Mouse (Mus musculus) kidney, adult 2 months (tissue): Measurements from ENCODE around the gene Ccdc85b. TPM values are rescaled to one million over a fixed set of nuclear protein-coding genes. Genes with fewer than 3 reads are reported as not detected.

Source experiments
- DNase-seq: peaks from one replicate; pipeline ENCODE4 v3.0.0; 2021
- H3K27ac ChIP-seq: fragments of 200-500 bp; 2 replicates; pipeline ENCODE4 v1.5.1; 2012; ENCODE audit warnings: low read depth, low read length, control low read depth, inconsistent platforms; ENCODE audit not compliant: insufficient read depth
- H3K27me3 ChIP-seq: fragments of 200-500 bp; replicated peaks from 2 replicates; pipeline ENCODE4 v1.6.1; 2012; ENCODE audit warnings: mild to moderate bottlenecking, moderate library complexity, low read length, inconsistent platforms; ENCODE audit not compliant: control insufficient read depth, insufficient read depth
- H3K36me3 ChIP-seq: fragments of 200-500 bp; 2 replicates; pipeline ENCODE4 v1.6.1; 2012; ENCODE audit warnings: mild to moderate bottlenecking, moderate library complexity, low read length, inconsistent platforms; ENCODE audit not compliant: control insufficient read depth, insufficient read depth
- H3K4me1 ChIP-seq: fragments of 200-500 bp; 2 replicates; pipeline ENCODE4 v1.6.1; 2011; ENCODE audit warnings: low read length; ENCODE audit not compliant: control insufficient read depth, insufficient read depth
- H3K4me3 ChIP-seq: fragments of 200-500 bp; 2 replicates; pipeline ENCODE4 v1.5.1; 2011; ENCODE audit warnings: mild to moderate bottlenecking, low read depth, low read length, control low read depth; ENCODE audit not compliant: insufficient read depth
- CTCF ChIP-seq: fragments of 200-500 bp; conservative IDR thresholded peaks from 2 replicates; pipeline ENCODE4 v1.5.1; 2011; ENCODE audit warnings: low read depth, mild to moderate bottlenecking, control low read depth, low read length, moderate library complexity, mixed read lengths; ENCODE audit not compliant: insufficient read depth, insufficient read length
- POLR2A ChIP-seq: fragments of 200-500 bp; IDR thresholded peaks from one replicate; pipeline ENCODE4 v1.6.1; 2011; ENCODE audit warnings: low read depth, low read length, control low read depth
- WGBS: fragments of 180-500 bp; shearing (Covaris S2); methylation state at CpG from one replicate; pipeline ENCODE4 v1.1.7; 2018; 5-methylcytosine and 5-hydroxymethylcytosine counted together
- polyA plus RNA-seq: library from polyadenylated mRNA; depleted of rRNA; stranded (reverse); fragments of >200 nt; gene quantifications from 2 replicates; pipeline ENCODE4 v1.2.3, GENCODE M21; 2012

Gene Ccdc85b
- polyA plus RNA-seq, 1 experiment: 5.0 TPM

DNA sequence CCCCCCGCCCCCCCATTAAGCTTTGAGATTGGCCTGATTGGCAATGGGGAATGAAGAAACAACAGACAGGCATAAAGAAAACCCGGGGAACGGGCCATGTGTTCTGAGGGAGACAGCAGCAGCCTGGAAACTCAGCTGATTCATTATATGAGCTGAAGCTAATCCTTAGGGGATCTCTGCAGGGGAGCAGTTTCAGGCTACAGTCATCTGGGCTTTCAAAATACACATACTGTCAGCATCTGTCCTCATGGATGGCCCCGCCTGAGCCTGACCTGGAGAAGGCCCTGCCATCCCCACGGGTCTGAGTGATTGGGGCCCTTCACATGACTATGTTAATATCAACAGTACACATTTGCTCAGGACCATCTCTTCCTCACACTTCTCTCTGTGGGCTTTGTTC, 14.2 kb upstream of the Ccdc85b start:
- Histone ChIP-seq H3K36me3 (no peaks in the 10 kb centered on the region), H3K27me3 (no peaks in the 10 kb centered on the region), H3K27ac (no peak overlapping the region), H3K4me1 (no peaks in the 10 kb centered on the region), H3K4me3 (no peak overlapping the region)
- 49% methylated on average over 5 of the region's 5 CpGs for WGBS
- TF ChIP-seq CTCF (no peak), POLR2A (no peak)
- DNase-seq: no peak

DNA sequence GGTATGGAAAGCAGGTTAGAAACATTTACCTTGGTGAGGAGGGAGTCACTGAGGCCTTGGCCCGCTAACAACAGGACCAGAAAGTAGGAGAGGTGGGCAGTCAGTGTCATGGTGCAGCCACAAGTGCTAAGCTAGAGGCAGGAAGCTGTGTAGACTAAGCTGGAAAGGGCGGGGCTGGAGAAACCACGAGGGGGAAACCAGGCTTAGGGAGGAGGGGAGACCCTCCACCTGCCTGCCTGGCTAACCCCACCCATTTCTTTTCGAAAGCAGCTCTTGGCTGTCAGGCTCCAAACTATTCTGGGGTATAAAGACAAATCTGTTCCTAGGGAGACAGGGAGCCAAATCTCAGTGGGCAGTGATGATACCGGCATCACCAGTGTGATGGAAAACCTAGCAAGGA, 10.7 kb upstream of the Ccdc85b start, which contains the start of gene Ctsw:
Gene Ctsw, minus strand, starts transcription at position 134 of the 400 bp plus-strand sequence.
- 48% methylated on average over 5 of the region's 5 CpGs for WGBS
- H3K27ac ChIP-seq: no peak within 1 kb of the TSS
- no peak within 1 kb of the TSS for H3K4me3 ChIP-seq
- DNase-seq: no peak
- no peaks in the 10 kb centered on the region for H3K4me1 ChIP-seq
- TF ChIP-seq CTCF (no peak), POLR2A (no peak)
- no peaks in the 10 kb centered on the region; the same call in 1 of the 2 replicates for H3K36me3 ChIP-seq
- no peaks in the 10 kb centered on the region for H3K27me3 ChIP-seq

DNA sequence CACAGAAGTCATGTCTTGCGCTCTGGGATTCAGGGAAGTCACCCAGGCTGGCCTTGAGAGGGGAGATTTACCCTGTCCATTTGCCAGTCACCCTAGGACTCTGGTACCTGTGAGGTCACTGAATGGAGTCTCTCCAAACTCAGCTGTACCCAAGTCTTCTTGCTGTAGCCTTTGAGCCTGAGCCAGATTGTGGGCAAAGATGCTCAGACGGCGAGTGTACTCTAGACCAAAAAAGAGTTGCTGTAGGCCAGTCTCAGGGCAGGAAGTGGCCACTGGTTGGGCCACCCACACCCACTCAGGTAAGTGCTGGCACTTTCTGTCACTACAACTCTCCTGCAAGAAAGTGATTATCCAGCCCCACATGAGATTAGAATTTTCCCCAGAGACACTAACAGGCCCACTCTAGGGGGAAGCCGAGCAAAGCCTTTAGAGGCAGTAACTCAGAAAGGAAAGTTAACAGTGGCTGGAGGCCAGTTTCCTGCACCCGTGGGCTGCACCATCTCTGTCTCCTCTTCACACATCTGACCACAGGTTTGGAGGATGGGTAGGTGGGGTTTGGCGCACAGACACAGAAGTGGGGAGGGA, 9.3 kb upstream of the Ccdc85b start:
- 85% methylated on average over 6 of the region's 6 CpGs for WGBS
- DNase-seq: no peak
- Histone ChIP-seq H3K27me3 (no peaks in the 10 kb centered on the region), H3K27ac (no peak overlapping the region), H3K4me1 (no peaks in the 10 kb centered on the region), H3K36me3 (no peaks in the 10 kb centered on the region; the same call in 1 of the 2 replicates), H3K4me3 (no peak overlapping the region)
- TF ChIP-seq POLR2A (no peak), CTCF (no peak)

- 0 out of 2 replicates have a peak, but pooled peaks cover 2% of the 10 kb centered on the region for H3K4me1 ChIP-seq
- H3K36me3 ChIP-seq: no peaks in the 10 kb centered on the region; the same call in 1 of the 2 replicates
- no peaks in the 10 kb centered on the region for H3K27me3 ChIP-seq
- 92% methylated on average over 8 of the region's 8 CpGs for WGBS
- TF ChIP-seq CTCF (no peak), POLR2A (no peak)
- H3K27ac ChIP-seq: no peak overlapping the region
- no peak overlapping the region for H3K4me3 ChIP-seq
- no peak for DNase-seq
Measured at GRCm38 (mm10) chr19:5465037-5465436, 7.3 kb upstream of the Ccdc85b start.

DNA sequence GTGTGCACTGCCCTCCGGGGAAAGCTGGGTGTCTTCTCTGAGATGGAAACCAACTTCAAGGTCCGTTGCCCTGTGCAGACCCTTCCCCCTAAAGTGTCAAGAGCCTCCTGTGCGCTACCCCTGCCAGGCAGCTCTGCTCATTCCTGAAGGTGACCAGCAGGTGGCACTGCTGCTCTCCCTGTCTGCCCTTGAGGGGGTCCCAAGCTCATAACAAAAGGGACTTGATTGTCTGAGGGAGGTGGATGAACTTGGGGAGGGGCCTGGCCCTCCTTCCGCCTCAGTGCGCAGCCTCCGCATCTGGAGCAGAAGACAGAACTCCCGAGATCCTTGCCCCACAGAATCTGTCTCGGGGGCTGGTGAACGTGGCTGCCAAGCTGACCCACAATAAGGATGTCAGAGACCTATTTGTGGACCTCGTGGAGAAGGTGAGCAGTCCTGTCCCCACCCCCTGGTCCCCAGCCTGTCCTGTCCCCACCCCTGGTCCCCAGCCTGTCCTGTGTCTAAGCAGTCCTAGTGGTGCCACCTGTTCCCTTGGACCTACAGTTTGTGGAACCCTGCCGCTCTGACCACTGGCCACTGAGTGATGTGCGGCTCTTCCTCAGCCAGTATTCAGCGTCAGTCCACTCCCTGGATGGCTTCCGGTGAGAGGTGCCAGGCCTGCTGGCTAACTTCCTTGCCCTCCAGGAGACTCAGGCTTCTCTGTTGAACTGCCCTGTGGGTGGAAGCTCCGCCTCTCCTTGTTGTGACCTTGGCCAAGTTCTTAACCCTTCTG, 6.3 kb upstream of the Ccdc85b start:
- Histone ChIP-seq H3K27me3 (no peaks in the 10 kb centered on the region), H3K4me3 (peak overlapping the region; percentile 10; the same call in 1 of the 2 replicates), H3K27ac (no peak overlapping the region), H3K4me1 (0 out of 2 replicates have a peak, but pooled peaks cover 2% of the 10 kb centered on the region), H3K36me3 (no peaks in the 10 kb centered on the region; the same call in 1 of the 2 replicates)
- peak; percentile 76 for DNase-seq
- no peak for TF ChIP-seq POLR2A
- peak; percentile 76 for TF ChIP-seq CTCF
- WGBS: 27% methylated on average over 15 of the region's 15 CpGs

DNA sequence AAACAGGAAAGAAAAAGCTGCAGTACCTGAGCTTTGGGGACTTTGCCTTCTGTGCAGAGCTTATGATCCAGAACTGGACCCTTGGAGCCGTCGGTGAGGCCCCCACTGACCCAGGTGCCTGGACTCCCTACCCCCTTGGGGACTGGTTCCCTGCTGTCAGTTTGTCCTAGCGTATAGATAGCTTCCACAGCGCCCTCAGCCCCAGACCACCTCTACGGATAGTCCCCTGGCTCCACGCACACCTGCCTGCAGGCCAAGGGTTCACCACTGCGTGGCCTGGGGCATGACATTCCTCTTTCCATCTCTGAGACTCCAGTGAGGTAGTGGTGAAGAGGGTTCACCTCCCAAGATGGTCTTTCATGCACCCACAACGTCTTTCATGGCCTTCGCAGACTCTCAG, 5.5 kb upstream of the Ccdc85b start:
- Histone ChIP-seq H3K4me1 (0 out of 2 replicates have a peak, but pooled peaks cover 2% of the 10 kb centered on the region), H3K36me3 (no peaks in the 10 kb centered on the region; the same call in 1 of the 2 replicates), H3K4me3 (no peak overlapping the region), H3K27me3 (no peaks in the 10 kb centered on the region), H3K27ac (no peak overlapping the region)
- DNase-seq: no peak
- 86% methylated on average over 9 of the region's 9 CpGs for WGBS
- TF ChIP-seq POLR2A: no peak
- no peak for TF ChIP-seq CTCF

- no peak overlapping the region for H3K27ac ChIP-seq
- DNase-seq: no peak
- peaks cover 2% of the 10 kb centered on the region; the same call in 1 of the 2 replicates for H3K4me1 ChIP-seq
- H3K36me3 ChIP-seq: no peaks in the 10 kb centered on the region; the same call in 1 of the 2 replicates
- no peak for TF ChIP-seq POLR2A
- TF ChIP-seq CTCF: no peak
- H3K27me3 ChIP-seq: no peaks in the 10 kb centered on the region
- WGBS: 80% methylated on average over 6 of the region's 6 CpGs
- no peak overlapping the region for H3K4me3 ChIP-seq
Measured at GRCm38 (mm10) chr19:5461411-5461810, 3.7 kb upstream of the Ccdc85b start.
